Mouse (Mus musculus) stomach, embryonic 16.5 days (tissue): ENCODE results near the gene Prph. TPM values are rescaled to one million over a fixed set of nuclear protein-coding genes. Genes with fewer than 3 reads are reported as not detected.
A peak's percentile ranks its signal among the peaks of the same experiment; 100 is the strongest.

Experiments
- ATAC-seq: fragments of 200-750 bp; cut with Nextera tagmentation; 2 replicates; pipeline ENCODE4 v1.8.0; 2017; ENCODE audit warnings: moderate number of reproducible peaks, moderate TSS enrichment; ENCODE audit not compliant: insufficient read depth, low FRiP score
- H3K27ac ChIP-seq: fragments of 300-500 bp; sonication (generic); 2 replicates; pipeline ENCODE4 v1.5.1; 2014; ENCODE audit warnings: low read length
- H3K27me3 ChIP-seq: fragments of 300-500 bp; sonication (generic); 2 replicates; pipeline ENCODE4 v1.6.1; 2014; ENCODE audit warnings: low read length, control low read depth, mixed read lengths; ENCODE audit not compliant: control insufficient read depth, insufficient read depth
- H3K36me3 ChIP-seq: fragments of 300-500 bp; sonication (generic); 2 replicates; pipeline ENCODE4 v1.6.1; 2014; ENCODE audit warnings: low read length; ENCODE audit not compliant: control insufficient read depth, insufficient read depth
- H3K4me1 ChIP-seq: fragments of 300-500 bp; sonication (generic); 2 replicates; pipeline ENCODE4 v1.6.1; 2014; ENCODE audit warnings: low read length, control low read depth, mixed read lengths; ENCODE audit not compliant: control insufficient read depth, insufficient read depth
- H3K4me2 ChIP-seq: fragments of 300-500 bp; sonication (generic); 2 replicates; pipeline ENCODE4 v1.6.1; 2014; ENCODE audit warnings: low read depth, low read length, mixed read lengths
- H3K4me3 ChIP-seq: fragments of 300-500 bp; sonication (generic); replicated peaks from 2 replicates; pipeline ENCODE4 v1.5.1; 2014; ENCODE audit warnings: mild to moderate bottlenecking, low read length
- H3K9ac ChIP-seq: fragments of 300-500 bp; sonication (generic); 2 replicates; pipeline ENCODE4 v1.6.1; 2014; ENCODE audit warnings: low read length
- H3K9me3 ChIP-seq: fragments of 300-500 bp; sonication (generic); replicated peaks from 2 replicates; pipeline ENCODE4 v1.6.1; 2016; ENCODE audit warnings: low read length, control low read depth; ENCODE audit not compliant: control insufficient read depth
- WGBS: fragments of 180-500 bp; shearing (Covaris S2); extraction: QIAGEN DNeasy Blood & Tissue Kit; methylation state at CpG from one replicate; pipeline ENCODE4 v1.1.7; 2014; 5-methylcytosine and 5-hydroxymethylcytosine counted together
- polyA plus RNA-seq: library from polyadenylated mRNA; unstranded; fragments of >200 nt; fragmentation: Nextera tagmentation; extraction: Ambion mirVana; gene quantifications from 2 replicates; pipeline ENCODE4 v1.2.1, GENCODE M21; 2015

Prph gene
- polyA plus RNA-seq, 1 experiment from 2014 or later: 25.4 TPM

DNA sequence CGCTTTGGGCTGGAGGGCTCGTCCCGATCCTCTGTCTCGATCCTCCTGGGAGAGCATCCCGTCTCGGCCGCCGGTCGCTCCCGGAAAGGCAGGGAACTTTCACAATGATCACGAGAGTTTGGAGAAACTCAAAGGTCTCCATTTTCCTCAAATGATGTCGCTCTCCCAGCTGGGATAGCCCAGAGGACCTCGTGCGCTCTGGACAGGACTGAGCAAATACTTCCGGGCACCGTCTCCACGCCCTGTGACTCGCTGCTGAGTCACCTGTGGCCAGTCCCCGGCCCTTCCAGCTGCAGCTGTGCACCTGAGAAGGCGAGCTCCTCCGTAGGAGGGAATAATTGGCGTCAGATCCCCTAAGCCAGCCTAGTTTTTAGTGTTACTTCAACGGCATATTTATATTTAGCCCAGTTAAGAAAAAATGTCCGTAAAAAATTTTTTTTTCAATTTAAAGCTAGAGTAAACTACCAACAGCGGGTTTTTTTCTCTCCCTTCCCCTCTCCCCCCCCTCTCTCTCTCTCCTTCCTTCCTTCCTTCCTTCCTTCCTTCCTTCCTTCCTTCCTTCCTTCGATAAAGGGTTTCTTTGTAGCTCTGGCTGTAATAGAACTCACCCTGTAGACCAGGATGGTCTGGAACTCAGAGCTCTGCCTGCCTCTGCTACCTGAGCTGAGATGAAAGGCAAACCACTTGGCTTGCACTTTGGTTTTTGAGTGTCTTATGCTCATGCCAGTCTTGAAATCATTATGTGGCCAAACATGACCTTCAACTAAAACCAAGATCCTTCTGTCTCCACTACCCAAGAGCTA lies 24.2 kb upstream of the Prph start:
- peak overlapping the region; percentile 98 for H3K27ac ChIP-seq
- no peaks in the 10 kb centered on the region for H3K36me3 ChIP-seq
- peaks cover 24% of the 10 kb centered on the region for H3K4me1 ChIP-seq
- peak overlapping the region; percentile 83 for H3K9ac ChIP-seq
- WGBS: 6% methylated on average over 26 of the region's 26 CpGs
- H3K4me2 ChIP-seq: peak overlapping the region; percentile 92
- peak overlapping the region; percentile 69 for H3K4me3 ChIP-seq
- no peaks in the 10 kb centered on the region for H3K27me3 ChIP-seq
- ATAC-seq: peak; percentile 74
- no peaks in the 10 kb centered on the region for H3K9me3 ChIP-seq

GRCm38 (mm10) chr15:99031388-99031675 lies 23.6 kb upstream of the Prph start:
- 61% methylated on average over 4 of the region's 4 CpGs for WGBS
- H3K36me3 ChIP-seq: 0 out of 2 replicates have a peak, but pooled peaks cover 3% of the 10 kb centered on the region
- peak overlapping the region; percentile 83 for H3K9ac ChIP-seq
- H3K4me3 ChIP-seq: peak overlapping the region; percentile 69
- H3K27ac ChIP-seq: peak overlapping the region; percentile 31; the same call in 1 of the 2 replicates
- peaks cover 24% of the 10 kb centered on the region for H3K4me1 ChIP-seq
- no peaks in the 10 kb centered on the region for H3K9me3 ChIP-seq
- H3K27me3 ChIP-seq: no peaks in the 10 kb centered on the region
- no peak for ATAC-seq
- H3K4me2 ChIP-seq: peak overlapping the region; percentile 92

DNA sequence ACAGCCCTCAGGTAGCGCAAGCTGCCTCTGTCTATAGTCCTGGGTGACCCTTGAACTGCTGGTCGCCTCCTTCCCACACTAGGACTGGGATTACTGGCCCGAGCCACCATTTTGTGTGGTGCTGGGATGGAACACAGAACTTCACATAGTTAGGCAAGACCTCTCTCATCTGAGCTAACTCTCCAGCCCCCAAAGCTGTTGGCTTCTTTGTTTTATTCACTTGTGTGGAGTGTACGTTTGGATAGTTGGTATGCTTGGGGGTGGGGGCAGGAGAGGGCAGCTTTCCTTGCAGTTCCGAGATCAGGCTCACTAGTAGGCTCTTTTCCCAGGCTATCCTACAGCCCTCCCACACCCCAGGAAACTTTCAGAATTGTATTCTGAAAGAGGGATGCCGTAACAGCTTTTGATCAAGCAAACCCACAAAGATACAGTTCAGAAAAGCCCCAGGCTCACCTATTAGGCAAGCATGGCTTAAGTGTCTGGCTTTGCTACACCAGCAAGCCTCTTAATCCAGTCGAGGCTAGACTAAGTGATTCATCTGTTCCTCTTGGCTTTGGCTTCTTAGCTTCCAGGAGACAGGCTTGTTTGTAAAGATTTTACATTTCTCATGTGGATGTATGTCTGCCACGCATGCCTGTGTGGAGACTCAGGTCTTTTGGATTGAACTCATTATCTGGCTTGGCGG lies 22.8 kb upstream of the Prph start:
- H3K4me3 ChIP-seq: peak overlapping the region; percentile 69
- peak overlapping the region; percentile 57 for H3K9ac ChIP-seq
- H3K27ac ChIP-seq: no peak overlapping the region
- 0 out of 2 replicates have a peak, but pooled peaks cover 8% of the 10 kb centered on the region for H3K36me3 ChIP-seq
- WGBS: 58% methylated on average over 9 of the region's 9 CpGs
- no peak for ATAC-seq
- peaks cover 24% of the 10 kb centered on the region for H3K4me1 ChIP-seq
- no peaks in the 10 kb centered on the region for H3K27me3 ChIP-seq
- peak overlapping the region; percentile 92 for H3K4me2 ChIP-seq
- no peaks in the 10 kb centered on the region for H3K9me3 ChIP-seq

DNA sequence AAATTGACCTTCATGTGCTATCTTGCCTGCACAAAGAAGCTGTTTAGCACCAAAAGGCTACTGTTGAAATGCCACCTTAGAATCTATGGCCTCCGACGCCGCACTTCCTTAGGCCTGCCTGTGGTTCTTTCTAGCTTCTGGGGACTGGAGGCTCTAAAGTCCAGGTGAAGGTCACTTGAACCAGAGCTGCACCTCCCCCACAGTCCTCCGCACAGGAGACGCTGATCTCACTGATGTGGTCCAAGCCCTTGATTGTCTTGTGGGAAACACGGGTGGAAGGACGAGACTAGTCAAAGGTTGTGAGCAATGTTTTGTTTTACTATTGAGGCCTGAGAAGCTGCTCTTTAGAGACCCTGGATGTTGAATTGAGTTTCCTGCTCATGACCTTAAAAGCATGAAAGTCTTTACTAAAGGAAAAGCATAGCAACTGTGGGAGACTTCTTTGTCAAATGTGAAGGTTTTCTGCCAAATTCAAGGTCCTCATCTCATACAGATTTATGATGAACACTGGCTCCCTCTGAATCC lies 22.2 kb upstream of the Prph start:
- H3K9ac ChIP-seq: 0 out of 2 replicates have a peak overlapping the region, but pooled peaks have one; percentile 57
- peak overlapping the region; percentile 32; the same call in 1 of the 2 replicates for H3K27ac ChIP-seq

GRCm38 (mm10) chr15:99033498-99034270 lies 21.3 kb upstream of the Prph start:
- Histone ChIP-seq H3K27ac (no peak overlapping the region), H3K27me3 (no peaks in the 10 kb centered on the region), H3K36me3 (0 out of 2 replicates have a peak, but pooled peaks cover 11% of the 10 kb centered on the region), H3K4me2 (peak overlapping the region; percentile 92), H3K4me1 (peaks cover 24% of the 10 kb centered on the region), H3K9ac (no peak overlapping the region), H3K4me3 (no peak overlapping the region), H3K9me3 (no peaks in the 10 kb centered on the region)
- ATAC-seq: no peak
- 76% methylated on average over 7 of the region's 7 CpGs for WGBS

More for the DNA sequence above, 22.2 kb upstream of the Prph start:
- 50% methylated on average over 7 of the region's 7 CpGs for WGBS
- 0 out of 2 replicates have a peak, but pooled peaks cover 8% of the 10 kb centered on the region for H3K36me3 ChIP-seq
- peak overlapping the region; percentile 92 for H3K4me2 ChIP-seq
- H3K4me1 ChIP-seq: peaks cover 24% of the 10 kb centered on the region
- ATAC-seq: no peak
- H3K4me3 ChIP-seq: peak overlapping the region; percentile 69
- no peaks in the 10 kb centered on the region for H3K27me3 ChIP-seq
- no peaks in the 10 kb centered on the region for H3K9me3 ChIP-seq

- Histone ChIP-seq H3K27ac (no peak overlapping the region), H3K4me3 (no peak overlapping the region), H3K9me3 (no peaks in the 10 kb centered on the region), H3K36me3 (0 out of 2 replicates have a peak, but pooled peaks cover 14% of the 10 kb centered on the region), H3K4me1 (peaks cover 21% of the 10 kb centered on the region), H3K9ac (no peak overlapping the region), H3K27me3 (no peaks in the 10 kb centered on the region), H3K4me2 (no peak overlapping the region)
- ATAC-seq: no peak
- WGBS: 85% methylated on average over 4 of the region's 4 CpGs
Measured at GRCm38 (mm10) chr15:99035431-99035830, 19.5 kb upstream of the Prph start.

- 92% methylated on average over 8 of the region's 8 CpGs for WGBS
- Histone ChIP-seq H3K4me3 (no peak overlapping the region), H3K27me3 (no peaks in the 10 kb centered on the region), H3K9ac (no peak overlapping the region), H3K27ac (no peak overlapping the region), H3K36me3 (0 out of 2 replicates have a peak, but pooled peaks cover 14% of the 10 kb centered on the region), H3K9me3 (no peaks in the 10 kb centered on the region), H3K4me2 (no peak overlapping the region), H3K4me1 (peaks cover 26% of the 10 kb centered on the region)
- no peak for ATAC-seq
Measured at GRCm38 (mm10) chr15:99036249-99036905, 18.6 kb upstream of the Prph start.

GRCm38 (mm10) chr15:99038025-99038424 lies 16.9 kb upstream of the Prph start:
- H3K4me1 ChIP-seq: peaks cover 10% of the 10 kb centered on the region
- 96% methylated on average over 1 of the region's 1 CpGs for WGBS
- H3K4me3 ChIP-seq: no peak overlapping the region
- no peak overlapping the region for H3K9ac ChIP-seq
- ATAC-seq: no peak
- no peak overlapping the region for H3K27ac ChIP-seq
- H3K27me3 ChIP-seq: no peaks in the 10 kb centered on the region
- H3K36me3 ChIP-seq: 0 out of 2 replicates have a peak, but pooled peaks cover 14% of the 10 kb centered on the region
- H3K4me2 ChIP-seq: no peak overlapping the region
- H3K9me3 ChIP-seq: no peaks in the 10 kb centered on the region
